Mouse (Mus musculus) spleen, adult 2 months (tissue): Measurements from ENCODE around the gene Gins2.

ENCODE experiments used
- CTCF ChIP-seq: fragments of 200-500 bp; IDR thresholded peaks from 2 replicates; pipeline ENCODE4 v1.5.1; 2011; ENCODE audit warnings: mild to moderate bottlenecking, inconsistent platforms; ENCODE audit not compliant: insufficient read depth, insufficient read length, insufficient replicate concordance; ENCODE audit errors: extremely low read depth
- POLR2A ChIP-seq: fragments of 200-500 bp; IDR thresholded peaks from 2 replicates; pipeline ENCODE4 v1.6.1; 2011; ENCODE audit warnings: low read depth, low read length, inconsistent platforms

DNA sequence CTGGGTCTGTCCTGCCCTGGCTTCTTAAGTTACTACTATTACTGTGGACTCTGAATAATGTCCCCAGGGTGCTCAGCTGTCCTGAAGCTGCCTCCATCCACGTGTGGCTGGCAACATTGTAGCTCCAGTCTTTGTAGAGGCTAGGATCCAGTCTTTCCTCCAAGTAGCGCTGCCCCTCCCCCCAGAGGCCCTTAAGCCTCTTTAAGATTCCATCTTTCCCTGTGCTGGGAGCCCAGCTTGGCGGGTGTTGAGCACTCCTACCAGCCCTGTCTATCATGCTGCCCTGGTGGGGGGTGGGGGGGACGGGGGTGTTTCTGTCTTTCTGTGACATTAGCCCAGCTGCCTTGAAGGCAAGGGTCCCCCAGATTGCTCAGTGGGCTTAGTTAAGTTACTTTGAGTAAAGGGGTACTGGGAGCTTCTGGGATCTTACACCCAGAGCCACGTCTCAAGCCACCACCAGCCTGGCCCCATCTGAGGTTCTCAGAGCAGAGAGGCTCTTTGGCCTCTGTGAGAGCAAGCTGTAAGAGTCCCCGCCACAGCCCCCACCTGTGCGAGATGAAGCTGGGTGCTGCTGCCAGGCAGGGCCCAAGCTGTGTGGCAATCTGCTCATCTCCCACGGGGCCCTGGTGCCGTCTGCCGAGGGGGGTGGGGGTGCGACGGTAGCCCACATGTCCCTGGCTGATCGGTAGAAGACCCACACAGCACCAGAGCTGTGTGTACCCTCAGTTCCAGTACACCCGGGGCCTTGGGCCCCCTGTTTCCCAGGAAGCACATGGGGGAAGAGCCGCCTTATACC, 31.7 kb downstream of the Gins2 start:
- no peak for TF ChIP-seq POLR2A
- no peak for TF ChIP-seq CTCF
